ENCODE assay signal across 8 mouse cellular contexts in the genomic region with DNA sequence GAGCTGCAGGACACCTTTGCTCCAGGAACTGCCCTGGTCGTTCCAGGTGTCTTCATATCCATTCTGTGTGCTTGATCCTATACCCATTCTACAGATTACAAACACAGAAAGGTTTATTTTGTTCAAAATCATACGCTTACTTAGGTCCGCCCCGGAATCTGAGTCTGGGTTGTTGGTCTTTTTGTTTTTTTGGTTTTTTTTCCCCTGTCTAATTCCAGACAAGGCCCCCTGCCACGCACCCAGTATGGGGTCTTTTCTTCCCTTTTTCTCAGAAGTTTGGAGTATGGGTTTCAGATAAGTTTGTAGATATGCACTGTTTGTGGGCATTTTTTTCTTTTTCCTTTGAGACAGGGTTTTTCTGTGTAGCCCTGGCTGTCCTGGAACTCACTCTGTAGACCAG. TPM values are rescaled to one million over a fixed set of nuclear protein-coding genes. Genes with fewer than 3 reads are reported as not detected.
DNase-seq lines count a peak whose midpoint lies in the region; ATAC-seq and TF ChIP-seq lines count a peak whose summit lies in the region.

No protein-coding gene starts in this region.

- H3K9me3 ChIP-seq in embryonic facial prominence, embryonic 11.5 days (replicated peaks; ENCODE audit: control insufficient read depth, low read length) = no peaks in the 10 kb centered on the region
- no peaks in the 10 kb centered on the region for H3K9me3 ChIP-seq in hindbrain, embryonic 16.5 days (ENCODE audit: control insufficient read depth, low read length)
- H3K9me3 ChIP-seq in midbrain, postnatal 0 days (ENCODE audit: low read length) = no peaks in the 10 kb centered on the region

- no peaks in the 10 kb centered on the region for H3K27me3 ChIP-seq in embryonic facial prominence, embryonic 11.5 days (ENCODE audit: control insufficient read depth, insufficient read depth, low read length)
- no peaks in the 10 kb centered on the region for H3K27me3 ChIP-seq in hindbrain, embryonic 16.5 days (replicated peaks; ENCODE audit: control insufficient read depth, insufficient read depth, low read length)
- no peaks in the 10 kb centered on the region for H3K27me3 ChIP-seq in midbrain, postnatal 0 days (ENCODE audit: insufficient read depth, low read length)

- peak overlapping the region; percentile 98 for H3K27ac ChIP-seq in layer of hippocampus, adult 2 months
- no peak overlapping the region for H3K27ac ChIP-seq in embryonic facial prominence, embryonic 11.5 days (replicated peaks; ENCODE audit: low read depth, low read length)
- H3K27ac ChIP-seq in hindbrain, embryonic 16.5 days (ENCODE audit: low read depth, low read length) = peak overlapping the region; percentile 87
- peak overlapping the region; percentile 96 for H3K27ac ChIP-seq in midbrain, postnatal 0 days (ENCODE audit: low read depth, low read length)

- H3K9ac ChIP-seq in embryonic facial prominence, embryonic 11.5 days (replicated peaks; ENCODE audit: low read length) = peak overlapping the region; percentile 75
- H3K9ac ChIP-seq in hindbrain, embryonic 16.5 days (ENCODE audit: low read depth, low read length) = peak overlapping the region; percentile 84
- peak overlapping the region; percentile 70 for H3K9ac ChIP-seq in midbrain, postnatal 0 days (replicated peaks; ENCODE audit: low read length, poor library complexity, severe bottlenecking)

- no peaks in the 10 kb centered on the region; the same call in none of the 2 replicates for H3K36me3 ChIP-seq in embryonic facial prominence, embryonic 11.5 days (replicated peaks; ENCODE audit: control insufficient read depth, insufficient read depth, low read depth, low read length)
- H3K36me3 ChIP-seq in hindbrain, embryonic 16.5 days (ENCODE audit: control insufficient read depth, insufficient read depth, low read length) = peaks cover 12% of the 10 kb centered on the region
- peaks cover 25% of the 10 kb centered on the region; the same call in 1 of the 2 replicates for H3K36me3 ChIP-seq in midbrain, postnatal 0 days (ENCODE audit: insufficient read depth, low read length)

- DNase-seq in layer of hippocampus, adult 2 months (ENCODE audit: low spot score in 2 of 2) = no peak
- no peak for DNase-seq in layer of hippocampus, postnatal 14 days (ENCODE audit: low spot score in 2 of 2)
- DNase-seq in embryonic facial prominence, embryonic 11.5 days (ENCODE audit: low spot score) = no peak
- no peak for DNase-seq in midbrain, postnatal 0 days (ENCODE audit: low spot score)
- DNase-seq in adrenal gland, postnatal 25 days = no peak
- no peak for DNase-seq in right cerebral cortex, postnatal 4 days
- no peak for DNase-seq in left cerebral cortex, adult 18-20 months (ENCODE audit: low spot score in 2 of 2)

- no peak for ATAC-seq in embryonic facial prominence, embryonic 11.5 days (replicated peaks; ENCODE audit: insufficient number of reproducible peaks, low FRiP score, low TSS enrichment, low read depth)
- ATAC-seq in hindbrain, embryonic 16.5 days = no peak
- no peak for ATAC-seq in midbrain, postnatal 0 days (ENCODE audit: low FRiP score)

- peak overlapping the region; percentile 67 for H3K4me2 ChIP-seq in embryonic facial prominence, embryonic 11.5 days (ENCODE audit: low read depth, low read length)
- H3K4me2 ChIP-seq in hindbrain, embryonic 16.5 days (ENCODE audit: low read length) = peak overlapping the region; percentile 87
- peak overlapping the region; percentile 73 for H3K4me2 ChIP-seq in midbrain, postnatal 0 days (ENCODE audit: low read depth, low read length, poor library complexity, severe bottlenecking)

- TF ChIP-seq CTCF in layer of hippocampus, adult 2 months (conservative IDR thresholded peaks at IDR 0.05) = no peak
- TF ChIP-seq CTCF in midbrain, postnatal 0 days (IDR thresholded peaks at IDR 0.05) = no peak

- WGBS in embryonic facial prominence, embryonic 11.5 days = 6% methylated on average over 5 of the region's 5 CpGs
- 9% methylated on average over 5 of the region's 5 CpGs for WGBS in hindbrain, embryonic 16.5 days
- WGBS in midbrain, postnatal 0 days = 13% methylated on average over 5 of the region's 5 CpGs

- H3K4me3 ChIP-seq in layer of hippocampus, adult 2 months = peak overlapping the region; percentile 68
- peak overlapping the region; percentile 59 for H3K4me3 ChIP-seq in embryonic facial prominence, embryonic 11.5 days (ENCODE audit: low read depth, low read length)
- peak overlapping the region; percentile 84 for H3K4me3 ChIP-seq in hindbrain, embryonic 16.5 days (ENCODE audit: low read length)
- peak overlapping the region; percentile 67 for H3K4me3 ChIP-seq in midbrain, postnatal 0 days (ENCODE audit: low read depth, low read length)

- peaks cover 2% of the 10 kb centered on the region; the same call in 1 of the 2 replicates for H3K4me1 ChIP-seq in embryonic facial prominence, embryonic 11.5 days (ENCODE audit: control insufficient read depth, insufficient read depth, low read length)
- H3K4me1 ChIP-seq in hindbrain, embryonic 16.5 days (ENCODE audit: control insufficient read depth, insufficient read depth, low read depth, low read length) = peaks cover 18% of the 10 kb centered on the region
- no peaks in the 10 kb centered on the region for H3K4me1 ChIP-seq in midbrain, postnatal 0 days (ENCODE audit: insufficient read depth, low read length)

RNA-seq across cellular contexts. Expression of gene Fam216a, which starts 0.7 kb away (rescaled TPM):
- 10 to 100 TPM; 74.2 to 78.0 TPM for total RNA-seq in layer of hippocampus, adult 2 months (2021)
- 10 to 100 TPM; 75.9 to 80.7 TPM for total RNA-seq in layer of hippocampus, postnatal 14 days (2021)
- 107 TPM in 2 replicates for polyA plus RNA-seq in embryonic facial prominence, embryonic 11.5 days (2014; fragmentation: Nextera tagmentation; extraction: Ambion mirVana)
- polyA plus RNA-seq in hindbrain, embryonic 16.5 days (2015; fragmentation: Nextera tagmentation; extraction: Ambion mirVana) = 132 and 140 TPM in 2 replicates
- total RNA-seq in midbrain, postnatal 0 days (2014; rRNA removed) = 131 and 139 TPM in 2 replicates
- 156 and 160 TPM in 2 replicates for polyA plus RNA-seq in midbrain, postnatal 0 days (2015; fragmentation: Nextera tagmentation; extraction: Ambion mirVana)
- total RNA-seq in adrenal gland, postnatal 25 days (2021) = 31.3 and 32.1 TPM in 2 replicates
- 10 to 100 TPM; 67.8 to 75.3 TPM for total RNA-seq in left cerebral cortex, adult 18-20 months (2021)

RNA-seq across cellular contexts. Expression of gene Gpn3, which starts 1.2 kb away (rescaled TPM):
- 10 to 100 TPM; 30.0 to 32.3 TPM for total RNA-seq in layer of hippocampus, adult 2 months (2021)
- total RNA-seq in layer of hippocampus, postnatal 14 days (2021) = 10 to 100 TPM; 26.8 to 27.2 TPM
- 78.0 and 81.9 TPM in 2 replicates for polyA plus RNA-seq in embryonic facial prominence, embryonic 11.5 days (2014; fragmentation: Nextera tagmentation; extraction: Ambion mirVana)
- polyA plus RNA-seq in hindbrain, embryonic 16.5 days (2015; fragmentation: Nextera tagmentation; extraction: Ambion mirVana) = 35.3 and 40.9 TPM in 2 replicates
- total RNA-seq in midbrain, postnatal 0 days (2014; rRNA removed) = 20.8 and 37.9 TPM in 2 replicates
- 41.8 and 44.4 TPM in 2 replicates for polyA plus RNA-seq in midbrain, postnatal 0 days (2015; fragmentation: Nextera tagmentation; extraction: Ambion mirVana)
- total RNA-seq in adrenal gland, postnatal 25 days (2021) = 38.2 and 42.6 TPM in 2 replicates
- total RNA-seq in left cerebral cortex, adult 18-20 months (2021) = 10 to 100 TPM; 24.9 to 27.6 TPM

RNA-seq across cellular contexts. Expression of gene Vps29, which starts 18.7 kb away (rescaled TPM):
- total RNA-seq in layer of hippocampus, adult 2 months (2021) = 100 to 1,000 TPM; 173 to 186 TPM
- total RNA-seq in layer of hippocampus, postnatal 14 days (2021) = 100 to 1,000 TPM; 219 to 224 TPM
- 194 and 196 TPM in 2 replicates for polyA plus RNA-seq in embryonic facial prominence, embryonic 11.5 days (2014; fragmentation: Nextera tagmentation; extraction: Ambion mirVana)
- 314 and 353 TPM in 2 replicates for polyA plus RNA-seq in hindbrain, embryonic 16.5 days (2015; fragmentation: Nextera tagmentation; extraction: Ambion mirVana)
- 137 and 149 TPM in 2 replicates for total RNA-seq in midbrain, postnatal 0 days (2014; rRNA removed)
- polyA plus RNA-seq in midbrain, postnatal 0 days (2015; fragmentation: Nextera tagmentation; extraction: Ambion mirVana) = 366 and 368 TPM in 2 replicates
- total RNA-seq in adrenal gland, postnatal 25 days (2021) = 123 and 135 TPM in 2 replicates
- 100 to 1,000 TPM; 181 to 216 TPM for total RNA-seq in left cerebral cortex, adult 18-20 months (2021)

RNA-seq across cellular contexts. Expression of gene Arpc3, which starts 18.8 kb away (rescaled TPM):
- total RNA-seq in layer of hippocampus, adult 2 months (2021) = 100 to 1,000 TPM; 261 to 275 TPM
- 100 to 1,000 TPM; 300 to 318 TPM for total RNA-seq in layer of hippocampus, postnatal 14 days (2021)
- polyA plus RNA-seq in embryonic facial prominence, embryonic 11.5 days (2014; fragmentation: Nextera tagmentation; extraction: Ambion mirVana) = 54.1 and 62.3 TPM in 2 replicates
- polyA plus RNA-seq in hindbrain, embryonic 16.5 days (2015; fragmentation: Nextera tagmentation; extraction: Ambion mirVana) = 139 and 158 TPM in 2 replicates
- total RNA-seq in midbrain, postnatal 0 days (2014; rRNA removed) = 162 and 188 TPM in 2 replicates
- 134 and 137 TPM in 2 replicates for polyA plus RNA-seq in midbrain, postnatal 0 days (2015; fragmentation: Nextera tagmentation; extraction: Ambion mirVana)
- total RNA-seq in adrenal gland, postnatal 25 days (2021) = 218 and 290 TPM in 2 replicates
- 100 to 1,000 TPM; 194 to 229 TPM for total RNA-seq in left cerebral cortex, adult 18-20 months (2021)

RNA-seq across cellular contexts. Expression of gene Rad9b, which starts 18.8 kb away (rescaled TPM):
- 1 to 10 TPM; 5.1 to 5.9 TPM for total RNA-seq in layer of hippocampus, adult 2 months (2021)
- total RNA-seq in layer of hippocampus, postnatal 14 days (2021) = 1 to 10 TPM; 3.9 to 4.1 TPM
- polyA plus RNA-seq in embryonic facial prominence, embryonic 11.5 days (2014; fragmentation: Nextera tagmentation; extraction: Ambion mirVana) = 9.1 and 10.7 TPM in 2 replicates
- polyA plus RNA-seq in hindbrain, embryonic 16.5 days (2015; fragmentation: Nextera tagmentation; extraction: Ambion mirVana) = 17.7 and 20.1 TPM in 2 replicates
- total RNA-seq in midbrain, postnatal 0 days (2014; rRNA removed) = 16.9 and 17.8 TPM in 2 replicates
- polyA plus RNA-seq in midbrain, postnatal 0 days (2015; fragmentation: Nextera tagmentation; extraction: Ambion mirVana) = 18.1 and 21.8 TPM in 2 replicates
- 3.9 and 5.1 TPM in 2 replicates for total RNA-seq in adrenal gland, postnatal 25 days (2021)
- 1 to 10 TPM; 2.5 to 4.0 TPM for total RNA-seq in left cerebral cortex, adult 18-20 months (2021)
